Mouse (Mus musculus) MEL-GATA-1-ER (cell line): ENCODE data around the gene 4930469K13Rik.
"Not testable (repeated sequence)": the region's sequence is repeated elsewhere in the genome, so short reads cannot be mapped to it uniquely, and the experiment has no call there.

ENCODE experiments used
- DNase-seq: peaks from one replicate; pipeline ENCODE4 v3.0.0-alpha.2; 2012; ENCODE audit warnings: low read depth; ENCODE audit errors: extremely low read depth

4930469K13Rik gene

DNA sequence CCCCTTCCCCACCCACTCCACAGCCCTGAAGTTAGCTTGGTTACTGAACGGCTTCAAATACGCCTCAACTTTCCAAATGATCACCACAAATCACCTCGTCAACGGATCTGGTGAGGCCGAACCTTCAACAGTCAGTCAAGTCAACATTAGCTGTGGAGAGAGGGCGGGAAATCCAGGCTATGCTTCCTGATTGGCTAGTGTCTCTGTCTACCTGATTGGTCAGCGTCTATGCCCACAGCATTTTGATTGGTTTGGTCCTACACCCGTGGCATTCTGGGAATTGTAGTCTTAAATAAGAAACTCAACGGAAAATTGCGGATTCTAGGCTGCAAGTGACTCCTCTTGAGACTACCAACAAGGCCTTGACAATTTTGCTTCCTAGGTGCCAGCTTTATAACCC is at the start of gene 4930469K13Rik:
Gene 4930469K13Rik, minus strand, starts transcription at position 133 of the 400 bp plus-strand sequence.
- DNase-seq, result peak; percentile 88

DNA sequence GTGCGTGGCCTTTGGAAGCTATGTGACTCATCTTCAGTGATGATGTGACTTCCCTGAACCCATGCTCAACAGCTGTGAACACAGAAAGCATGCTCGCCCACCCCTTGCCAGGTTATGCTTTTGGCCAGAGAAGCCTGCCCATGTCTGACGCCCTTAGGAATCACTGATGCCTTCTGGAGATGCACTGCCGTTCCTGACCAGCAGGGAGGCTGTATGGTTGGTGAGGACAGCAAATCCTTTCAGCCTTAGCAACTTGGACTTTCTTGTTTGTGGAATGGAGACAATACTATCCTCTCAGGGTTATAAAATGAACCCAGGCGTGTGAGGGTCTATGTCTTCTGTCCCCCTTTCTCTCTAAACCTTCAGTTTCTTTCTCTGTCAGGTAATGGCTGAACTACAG is 48.6 kb upstream of the 4930469K13Rik start:
- no peak for DNase-seq

DNA sequence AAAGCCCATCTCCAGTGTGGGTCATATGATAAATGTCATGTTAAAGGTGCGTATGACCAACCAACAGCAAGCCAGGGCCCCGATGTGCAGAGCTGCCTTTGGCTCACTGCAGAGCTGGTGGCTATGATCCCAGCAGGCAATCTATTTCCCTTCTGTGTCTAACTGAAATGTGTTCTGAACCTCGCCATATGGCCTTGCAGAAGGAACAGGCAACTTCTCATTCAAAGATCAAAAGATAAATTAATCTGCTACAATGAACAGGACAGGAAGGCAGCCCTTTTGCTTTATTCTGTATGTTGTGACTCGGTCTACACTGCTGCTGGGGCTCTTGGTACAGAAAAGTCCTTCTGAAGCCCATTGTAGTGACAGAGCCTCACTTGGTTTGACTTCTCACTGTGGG is 46.1 kb upstream of the 4930469K13Rik start:
- no peak for DNase-seq

DNA sequence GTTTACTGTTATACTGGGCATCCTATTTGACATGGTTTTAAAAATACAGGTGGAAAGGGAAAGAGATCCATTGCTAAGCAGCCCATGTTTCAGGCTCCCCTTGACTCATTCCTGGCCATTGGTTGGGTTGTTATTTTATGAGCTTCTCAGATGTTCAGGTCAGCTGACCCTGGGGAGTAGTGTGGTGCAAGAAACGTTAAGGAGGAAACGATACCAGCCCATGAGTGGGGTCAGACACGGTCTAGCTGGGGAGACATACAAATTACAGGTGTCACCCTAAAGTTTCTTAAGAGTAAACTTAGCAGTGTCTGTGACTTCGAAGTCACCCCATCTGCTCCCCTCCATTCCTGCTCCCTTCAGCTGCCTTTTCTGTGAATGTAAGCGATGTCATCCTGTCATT is 45.6 kb upstream of the 4930469K13Rik start:
- DNase-seq, result no peak

DNA sequence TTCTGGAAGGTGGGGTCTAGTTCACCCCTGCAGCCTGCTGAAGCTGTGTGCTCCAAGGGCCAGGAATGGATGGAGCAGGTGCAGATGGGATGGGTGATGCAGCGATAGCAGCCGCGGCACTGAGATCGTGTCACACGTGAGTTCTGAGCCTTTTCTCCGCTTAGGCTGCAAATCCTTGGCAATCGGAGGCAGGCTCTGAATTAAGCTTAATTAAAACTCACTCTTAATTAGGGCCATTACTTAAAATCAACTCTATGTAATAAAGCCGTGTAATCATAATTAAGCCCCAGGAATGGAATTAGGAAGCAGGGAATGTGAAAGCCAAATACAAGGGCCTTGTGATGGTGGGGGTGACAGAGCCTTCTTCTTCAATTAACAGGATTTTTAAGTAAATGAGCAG is 40.9 kb upstream of the 4930469K13Rik start:
- no peak for DNase-seq

DNA sequence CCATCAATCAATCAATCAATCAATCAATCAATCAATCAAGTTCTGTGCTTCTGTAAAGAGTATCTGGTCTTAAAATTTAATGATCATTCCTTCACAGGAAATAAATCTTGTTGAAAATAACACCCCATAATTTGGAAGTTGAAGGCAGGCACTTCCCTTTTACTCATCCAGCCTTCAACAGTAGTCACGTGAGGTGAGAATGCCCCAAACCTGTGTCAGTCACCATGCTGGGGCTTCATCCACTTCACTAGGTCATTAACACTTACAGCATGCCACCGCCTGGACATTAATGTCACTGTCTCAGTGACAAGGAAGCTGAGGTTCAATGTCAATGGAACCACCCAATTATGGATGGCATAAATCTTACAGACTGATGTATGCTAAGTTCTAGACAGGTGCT is 30.1 kb upstream of the 4930469K13Rik start:
- DNase-seq, result no peak

DNA sequence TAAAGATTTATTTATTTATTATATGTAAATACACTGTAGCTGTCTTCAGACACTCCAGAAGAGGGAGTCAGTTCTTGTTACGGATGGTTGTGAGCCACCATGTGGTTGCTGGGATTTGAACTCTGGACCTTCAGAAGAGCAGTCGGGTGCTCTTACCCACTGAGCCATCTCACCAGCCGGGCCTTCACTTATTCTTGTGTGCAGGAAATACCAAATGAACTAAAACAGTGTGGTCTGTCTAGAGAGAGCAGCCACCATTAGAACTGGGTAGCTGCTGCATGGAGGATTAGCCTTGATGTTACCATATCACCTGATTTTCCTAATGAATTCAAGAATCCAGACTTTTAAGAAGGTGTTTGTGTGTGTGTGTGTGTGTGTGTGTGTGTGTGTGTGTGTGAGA is 27.4 kb upstream of the 4930469K13Rik start:
- DNase-seq, result not testable (repeated sequence)

DNA sequence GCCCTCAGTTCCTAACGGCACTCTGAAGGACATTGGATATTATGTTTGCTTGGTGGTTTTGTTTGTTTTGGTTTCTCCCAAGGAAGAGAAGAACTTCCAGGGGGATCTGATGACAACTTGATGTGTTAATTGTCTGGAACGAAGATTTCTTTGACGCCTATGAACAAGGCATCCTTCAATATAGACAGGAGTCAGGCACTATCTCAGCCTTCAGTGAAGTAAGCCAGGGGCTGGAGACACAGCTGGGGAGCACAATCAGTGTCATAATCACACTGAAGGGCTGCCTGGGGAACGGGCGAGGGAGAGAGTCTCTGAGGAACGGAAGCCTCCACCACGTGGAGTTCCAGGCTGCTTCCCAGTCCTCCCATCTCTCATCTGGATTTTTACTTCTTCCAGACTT is 26.5 kb upstream of the 4930469K13Rik start:
- DNase-seq, result no peak

DNA sequence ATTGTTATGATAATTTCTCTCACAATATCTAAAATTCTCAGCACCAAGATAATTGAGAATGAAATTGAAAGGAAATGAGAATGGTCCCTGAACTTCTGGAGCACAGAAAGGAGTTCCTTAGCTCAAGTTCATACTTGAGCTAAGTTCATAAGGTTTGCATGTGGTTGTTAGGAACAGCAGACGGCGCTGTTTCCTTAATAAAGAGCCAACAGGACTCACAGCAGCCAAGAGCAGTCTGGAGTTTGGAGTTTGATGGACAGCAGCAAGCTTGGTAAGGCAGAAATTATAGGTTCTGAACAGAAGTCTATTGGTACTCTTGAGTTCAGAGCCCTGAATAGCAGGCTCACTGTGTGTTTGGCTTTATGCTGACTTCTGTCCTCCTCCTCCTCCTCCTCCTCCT is 24.8 kb upstream of the 4930469K13Rik start:
- peak; percentile 63 for DNase-seq

DNA sequence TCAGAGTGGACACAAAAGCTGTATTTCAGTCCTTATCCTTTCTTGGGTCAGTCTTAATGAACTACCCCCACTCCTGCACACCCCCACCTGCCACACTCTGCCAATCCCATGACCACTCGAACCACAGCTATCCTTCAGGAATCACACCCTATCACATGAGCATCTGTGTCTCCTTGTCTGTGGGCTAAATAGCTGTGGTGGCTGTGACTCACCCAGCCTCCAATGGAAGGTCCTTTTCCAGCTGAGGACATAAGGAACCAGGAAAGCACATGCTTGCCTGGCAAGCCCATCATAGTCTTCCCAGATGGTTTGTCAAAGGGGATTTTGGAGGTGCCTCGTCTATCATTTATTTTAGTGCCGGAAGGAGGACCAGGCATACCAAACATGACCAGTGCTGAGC is 20.0 kb upstream of the 4930469K13Rik start:
- no peak for DNase-seq

DNA sequence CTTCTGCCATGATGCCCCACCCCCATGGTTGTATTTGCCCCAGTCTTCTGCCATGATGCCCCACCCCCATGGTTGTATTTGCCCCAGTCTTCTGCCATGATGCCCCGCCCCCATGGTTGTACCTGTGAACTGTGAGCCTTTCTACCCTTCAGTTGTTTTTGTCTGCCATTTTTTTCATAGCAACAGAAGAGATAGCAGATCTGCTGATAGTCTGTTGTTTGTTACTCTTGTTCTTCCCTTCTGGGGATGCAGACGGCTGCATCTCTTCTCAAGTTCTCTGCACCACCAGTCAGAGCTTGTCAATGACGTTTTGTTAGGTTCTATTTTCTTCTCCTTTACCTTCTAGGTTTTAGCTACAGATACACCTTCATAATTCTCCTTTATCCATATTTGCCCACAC is 19.2 kb upstream of the 4930469K13Rik start:
- DNase-seq, result no peak

DNA sequence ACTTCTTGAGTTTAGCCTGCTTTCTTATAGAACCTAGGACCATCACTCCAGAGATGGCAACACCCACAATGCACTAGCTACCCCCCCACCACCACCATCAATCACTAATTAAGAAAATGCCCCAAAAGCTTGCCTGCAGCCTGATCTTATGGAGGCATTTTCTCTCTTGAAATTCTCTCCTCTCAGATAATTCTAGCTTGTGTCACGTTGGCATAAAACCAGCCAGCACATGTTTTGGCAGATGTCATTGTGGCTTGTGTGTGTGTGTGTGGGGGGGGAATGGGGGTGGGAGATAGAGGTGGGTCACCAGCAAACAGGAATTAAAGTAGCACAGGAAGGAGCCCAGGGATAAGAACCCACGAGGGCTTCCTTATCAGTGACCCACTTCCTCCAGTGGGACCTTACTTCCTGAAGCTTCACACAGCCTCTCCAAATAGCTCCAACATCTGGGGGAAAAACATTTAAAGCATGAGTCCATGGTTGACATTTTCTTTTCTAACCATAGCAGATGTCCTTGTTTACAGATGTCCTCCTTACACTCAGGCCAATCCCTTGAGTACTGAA is 18.3 kb upstream of the 4930469K13Rik start:
- peak; percentile 89 for DNase-seq

DNA sequence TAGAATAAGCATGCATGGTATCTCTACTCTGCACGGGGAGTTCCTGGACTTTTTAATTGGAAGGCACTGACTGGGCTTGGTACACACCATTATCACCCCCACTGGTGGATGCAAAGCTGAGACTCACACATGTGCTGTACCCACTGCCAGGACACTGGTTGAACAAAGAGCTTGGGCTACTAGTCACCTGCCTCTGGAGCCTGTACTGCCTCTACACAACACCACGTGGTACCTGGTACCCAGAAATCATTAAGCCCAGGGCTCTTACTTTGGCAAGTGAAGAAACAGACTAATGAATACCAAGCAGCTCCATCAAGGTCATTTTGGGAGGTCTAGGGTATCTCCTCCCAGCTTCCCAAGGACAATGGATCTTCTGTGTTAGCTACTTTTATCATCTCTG is 15.4 kb upstream of the 4930469K13Rik start:
- no peak for DNase-seq

DNA sequence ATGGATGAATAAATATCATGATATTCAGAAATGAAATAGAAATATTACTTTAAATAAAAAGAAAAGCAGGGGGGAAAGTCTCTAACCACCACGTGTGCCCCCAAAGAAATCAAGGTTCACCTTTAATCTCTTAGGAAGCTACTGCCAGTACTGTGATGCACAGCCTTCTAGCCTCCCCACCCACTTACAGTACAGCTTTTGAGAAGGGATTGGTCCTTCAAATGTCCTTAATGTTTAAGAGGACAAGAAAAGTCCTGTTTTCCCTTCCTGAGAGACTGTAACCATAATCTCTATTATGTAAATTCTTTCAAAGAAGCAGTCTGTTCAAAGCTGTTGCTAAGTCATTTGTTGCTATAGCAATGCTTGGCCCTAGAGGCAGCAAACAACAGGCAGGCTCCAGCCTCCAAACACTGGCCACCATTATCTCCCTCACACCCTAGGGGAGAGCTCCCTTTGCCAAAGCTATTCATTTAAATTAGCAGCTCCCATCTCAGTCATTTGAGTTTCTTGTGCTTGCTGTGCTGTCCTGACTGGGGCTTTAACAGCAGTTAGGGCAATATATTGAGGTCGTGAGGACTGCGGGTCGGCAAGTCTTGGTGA is 14.5 kb upstream of the 4930469K13Rik start:
- no peak for DNase-seq

DNA sequence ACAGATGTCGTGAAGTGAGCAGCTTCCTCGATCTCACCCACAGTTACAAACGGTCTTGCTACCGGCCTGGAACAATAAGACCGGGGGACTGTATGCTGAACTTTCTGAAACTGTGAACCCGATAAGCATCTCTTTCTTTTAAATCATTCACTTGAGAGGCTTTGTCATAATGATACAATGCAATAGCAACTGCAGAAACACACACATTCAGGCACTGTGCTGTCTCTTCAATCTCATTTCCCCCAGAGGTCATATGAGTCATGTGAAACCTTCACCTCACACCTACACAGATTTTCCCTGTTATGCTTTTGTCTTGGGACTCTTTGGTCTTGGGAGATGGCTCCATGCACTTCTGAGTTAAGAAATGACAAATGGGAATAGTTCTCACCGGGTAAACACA is 13.6 kb upstream of the 4930469K13Rik start:
- no peak for DNase-seq

DNA sequence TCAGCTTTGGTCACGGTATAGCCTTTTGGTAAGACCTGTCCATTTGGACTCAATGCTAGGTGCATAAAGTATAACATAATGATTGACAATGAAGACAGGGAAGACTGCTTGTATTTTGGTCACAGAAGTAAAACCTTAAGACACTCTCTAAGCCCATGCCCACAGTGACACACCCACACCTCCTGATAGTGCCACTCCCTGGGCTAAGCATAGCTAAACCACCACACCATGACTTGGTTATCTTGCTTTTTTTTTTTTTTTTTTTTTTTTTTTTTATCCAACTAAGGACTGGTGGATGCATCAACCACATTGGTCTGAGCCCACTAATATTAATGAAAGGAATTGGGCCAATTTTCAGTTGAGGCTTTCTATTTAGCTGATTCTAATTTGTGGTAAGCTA is 10.9 kb upstream of the 4930469K13Rik start:
- peak; percentile 27 for DNase-seq

DNA sequence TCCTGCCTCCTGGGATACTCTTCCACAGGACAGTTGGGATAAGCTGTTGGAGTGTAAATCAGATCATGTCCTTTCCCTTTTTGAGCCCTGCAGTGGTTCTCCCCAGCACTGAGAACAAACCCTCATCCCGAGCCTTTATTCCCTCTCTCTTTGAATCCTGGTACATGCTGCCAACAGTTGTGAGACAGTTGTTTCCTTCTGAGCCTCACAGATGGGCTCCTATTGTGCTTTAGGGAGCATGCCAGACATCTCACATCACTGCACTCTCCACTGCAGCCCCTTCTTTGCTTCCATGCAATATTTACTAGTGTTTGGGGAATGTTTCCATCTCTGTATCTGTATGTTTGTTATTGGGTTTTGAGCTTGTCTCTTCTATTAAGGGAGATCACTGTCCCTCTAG is 6.6 kb upstream of the 4930469K13Rik start:
- DNase-seq, result no peak

DNA sequence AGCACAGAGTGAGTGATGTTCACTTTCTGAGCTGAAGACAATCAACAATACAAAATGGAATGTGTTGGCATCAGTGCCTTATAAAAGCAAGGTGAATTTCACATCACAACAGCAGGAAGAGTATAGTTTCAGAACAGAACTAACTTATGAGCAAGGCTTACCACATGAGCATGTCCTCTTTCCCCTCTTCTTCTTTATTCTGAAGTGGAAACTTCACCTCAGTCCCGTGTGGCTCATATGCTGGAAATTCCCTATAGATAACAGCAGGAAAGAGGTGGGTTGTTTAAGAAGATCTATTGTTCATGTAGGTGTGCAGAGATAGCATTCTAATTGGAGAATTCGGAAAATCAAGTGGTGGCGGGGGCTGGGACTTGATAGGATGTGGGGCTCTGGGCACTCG is 3.5 kb upstream of the 4930469K13Rik start:
- DNase-seq, result no peak

DNA sequence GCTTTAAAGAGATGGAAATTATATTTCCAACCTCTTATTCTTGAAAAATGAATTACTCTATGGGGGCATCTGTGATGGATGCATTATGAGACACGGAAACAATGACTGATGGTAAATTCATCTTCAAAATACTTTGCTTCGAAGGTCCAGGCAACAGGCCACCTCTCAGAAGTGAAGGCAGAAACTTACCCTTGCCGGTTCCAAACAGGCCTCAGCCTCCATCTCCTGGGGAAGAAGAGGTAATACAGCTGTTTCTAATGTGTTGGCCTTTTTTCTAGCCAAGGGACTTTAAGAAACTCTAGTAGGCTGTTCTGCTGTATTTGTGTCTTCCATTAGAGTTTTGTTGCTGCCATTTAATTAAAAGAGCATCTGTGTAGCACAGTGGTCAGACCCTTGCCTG is 11.3 kb downstream of the 4930469K13Rik start:
- DNase-seq, result no peak

DNA sequence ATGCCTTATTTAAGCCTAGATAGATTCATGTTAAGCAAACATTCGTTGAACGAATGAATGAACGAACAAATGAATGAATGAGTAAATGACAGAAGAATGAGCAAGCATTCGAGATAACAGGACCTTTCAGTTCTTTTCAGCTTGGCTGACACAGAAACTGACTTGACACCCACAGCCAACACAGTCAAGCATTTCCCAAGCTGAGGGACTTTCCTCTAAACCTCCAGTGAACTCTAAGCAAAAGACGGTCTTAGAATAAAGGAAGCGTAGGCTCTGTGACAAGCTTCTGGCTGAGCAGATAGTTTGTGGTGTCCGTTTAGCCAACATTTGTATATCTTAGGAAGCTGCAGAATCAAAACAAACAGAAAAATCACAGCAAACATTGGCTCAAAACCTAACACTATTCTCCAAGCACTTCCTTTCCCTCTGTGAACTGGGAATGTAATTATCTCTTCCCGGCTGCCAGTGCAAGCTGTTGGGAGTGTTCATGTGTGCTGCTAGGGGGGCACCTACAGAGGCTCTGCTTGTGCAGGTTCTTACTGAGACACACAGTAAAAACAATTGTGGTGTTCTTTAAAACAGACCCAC is 12.1 kb downstream of the 4930469K13Rik start:
- DNase-seq, result no peak

DNA sequence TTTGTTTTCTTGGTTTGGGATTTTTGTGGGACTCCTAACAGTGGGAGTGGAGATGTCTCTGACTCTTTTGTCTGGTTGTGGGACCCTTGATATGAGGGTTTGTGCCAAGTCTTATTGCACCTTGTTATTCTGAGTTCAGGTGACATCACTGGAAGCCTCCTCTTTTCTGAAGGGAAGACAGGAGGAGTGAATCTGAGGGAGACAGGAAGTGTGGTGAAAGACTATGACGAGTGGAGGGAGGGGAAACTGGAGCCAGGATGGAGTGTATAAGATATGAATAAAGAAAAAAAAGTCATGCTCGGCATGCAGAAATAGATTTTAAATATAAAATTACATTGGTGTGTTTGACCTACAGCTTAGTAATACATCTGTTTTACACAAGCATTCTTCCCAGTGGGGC is 13.7 kb downstream of the 4930469K13Rik start:
- no peak for DNase-seq

DNA sequence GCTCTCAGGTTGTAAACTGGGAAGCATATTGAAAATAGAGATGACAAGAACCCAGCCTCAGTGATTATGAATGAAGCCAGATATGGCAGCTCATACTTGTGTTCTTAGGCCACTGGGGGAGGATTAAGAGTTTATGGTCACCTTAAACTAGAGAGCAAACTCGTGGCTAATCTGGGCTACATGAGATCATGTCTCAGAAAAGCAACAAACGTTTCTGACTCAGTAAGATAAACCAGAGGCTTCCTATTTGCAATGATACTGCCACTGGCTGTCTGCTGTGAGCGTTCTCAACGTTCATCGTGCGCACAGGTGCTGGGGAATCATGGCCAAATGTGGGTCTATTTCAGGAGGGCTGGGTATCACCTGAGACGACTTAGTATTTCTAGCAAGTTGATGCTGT is 14.6 kb downstream of the 4930469K13Rik start:
- no peak for DNase-seq
